Mouse (Mus musculus) erythroblast, embryonic 14.5 days (primary cell): ENCODE measurements around the gene Slc22a29.

Experiments
- GATA1 ChIP-seq: IDR thresholded peaks from 2 replicates; pipeline ENCODE4 v1.6.1; 2012; ENCODE audit warnings: low read length, inconsistent platforms, mixed read lengths
- TAL1 ChIP-seq: IDR thresholded peaks from 3 replicates; pipeline ENCODE4 v1.6.1; 2012; ENCODE audit warnings: low read length, inconsistent platforms, mixed read lengths

DNA sequence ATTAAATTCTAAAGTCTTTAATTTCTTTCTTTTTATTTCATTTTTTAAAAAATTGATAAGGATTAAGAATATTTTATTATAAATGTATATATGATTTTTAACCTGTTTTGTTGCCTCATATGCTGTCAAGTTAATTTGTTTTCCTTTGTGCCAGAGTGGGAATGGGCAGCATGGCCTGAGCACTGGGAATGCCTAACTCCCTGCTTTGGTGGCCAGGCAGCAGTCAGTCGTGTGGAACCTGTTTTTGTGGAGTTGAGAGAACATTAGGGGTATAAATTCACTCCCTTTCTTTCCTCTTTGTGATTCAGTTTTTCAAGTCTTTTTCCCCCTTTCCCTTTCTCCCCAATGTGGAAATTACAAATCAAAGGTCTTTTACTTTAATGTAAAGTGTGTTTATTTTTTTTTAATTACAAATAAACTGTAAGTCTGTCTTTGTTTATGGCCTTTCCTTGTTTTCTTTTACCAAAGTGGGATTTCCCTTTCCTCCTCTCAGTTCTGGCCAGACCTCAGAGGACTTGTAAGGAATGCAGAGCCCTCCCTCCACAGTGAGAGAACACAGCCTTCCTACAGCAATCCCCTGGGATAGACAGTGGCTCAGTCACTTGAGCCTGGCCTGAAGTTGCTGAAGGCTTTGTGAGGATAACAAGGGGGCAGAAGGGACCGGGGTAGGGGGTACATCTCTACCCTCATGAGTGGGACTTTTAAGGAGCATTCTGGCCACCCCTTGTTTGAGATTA lies 69.7 kb downstream of the Slc22a29 start:
- TF ChIP-seq GATA1: no peak
- no peak for TF ChIP-seq TAL1
